Mouse (Mus musculus) bone marrow macrophage, adult 2 months (primary cell): ENCODE measurements around the gene Gm20388.

Source experiments
- CTCF ChIP-seq: IDR thresholded peaks from 2 replicates; pipeline ENCODE4 v1.5.1; 2012; ENCODE audit warnings: low read depth, mild to moderate bottlenecking, low read length, moderate library complexity
- POLR2A ChIP-seq: IDR thresholded peaks from 2 replicates; pipeline ENCODE4 v1.6.1; 2012; ENCODE audit warnings: mild to moderate bottlenecking, low read depth, low read length, borderline replicate concordance

- TF ChIP-seq CTCF (no peak), POLR2A (no peak)
Measured at GRCm38 (mm10) chr8:122281317-122282034, 2370.8 kb downstream of the Gm20388 start.
